Mouse (Mus musculus): Measurements from ENCODE around the gene Os9.

- TF ChIP-seq POLR2A (IDR thresholded peaks at IDR 0.05; ENCODE audit: control insufficient read depth, low read depth, low read length) (no peak), CTCF (IDR thresholded peaks at IDR 0.05; ENCODE audit: control insufficient read depth, insufficient read depth, insufficient replicate concordance, low read depth, low read length) (no peak)
Observed at GRCm38 (mm10) chr10:127050119-127050474, 70.8 kb downstream of the Os9 start.

Data from testis, adult 2 months (tissue).